Mouse (Mus musculus): ENCODE data around the gene Pcdh7.

The Pcdh7 gene

GRCm38 (mm10) chr5:57774496-57774895 lies 56.7 kb downstream of the Pcdh7 start:
- no peaks in the 10 kb centered on the region for H3K4me1 ChIP-seq (replicated peaks; ENCODE audit: low read depth, low read length)
- no peak for TF ChIP-seq NANOG (IDR thresholded peaks at IDR 0.05; ENCODE audit: borderline replicate concordance, low read length)
- no peak for TF ChIP-seq POU5F1 (IDR thresholded peaks at IDR 0.05; ENCODE audit: borderline replicate concordance, low read length)
- H3K36me3 ChIP-seq (ENCODE audit: insufficient read depth, low read length) = no peaks in the 10 kb centered on the region

GRCm38 (mm10) chr5:57778093-57778492 lies 60.3 kb downstream of the Pcdh7 start:
- no peaks in the 10 kb centered on the region for H3K4me1 ChIP-seq (replicated peaks; ENCODE audit: low read depth, low read length)
- TF ChIP-seq NANOG (IDR thresholded peaks at IDR 0.05; ENCODE audit: borderline replicate concordance, low read length) = no peak
- no peak for TF ChIP-seq CTCF (conservative IDR thresholded peaks at IDR 0.05; ENCODE audit: low read length)
- TF ChIP-seq POU5F1 (IDR thresholded peaks at IDR 0.05; ENCODE audit: borderline replicate concordance, low read length) = no peak
- no peaks in the 10 kb centered on the region for H3K9me3 ChIP-seq (ENCODE audit: low read length)
- no peaks in the 10 kb centered on the region for H3K27me3 ChIP-seq (ENCODE audit: insufficient read depth, low read length)
- no peak overlapping the region for H3K4me3 ChIP-seq (replicated peaks; ENCODE audit: low read length)
- no peaks in the 10 kb centered on the region for H3K36me3 ChIP-seq (ENCODE audit: insufficient read depth, low read length)

More at GRCm38 (mm10) chr5:57774496-57774895, 56.7 kb downstream of the Pcdh7 start:
- no peaks in the 10 kb centered on the region for H3K27me3 ChIP-seq (ENCODE audit: insufficient read depth, low read length)
- no peak overlapping the region for H3K4me3 ChIP-seq (replicated peaks; ENCODE audit: low read length)
- no peaks in the 10 kb centered on the region for H3K9me3 ChIP-seq (ENCODE audit: low read length)

- no peaks in the 10 kb centered on the region for H3K27me3 ChIP-seq (ENCODE audit: insufficient read depth, low read length)
- TF ChIP-seq NANOG (IDR thresholded peaks at IDR 0.05; ENCODE audit: borderline replicate concordance, low read length) (no peak), CTCF (conservative IDR thresholded peaks at IDR 0.05; ENCODE audit: low read length) (no peak), POU5F1 (IDR thresholded peaks at IDR 0.05; ENCODE audit: borderline replicate concordance, low read length) (no peak)
- H3K4me1 ChIP-seq (replicated peaks; ENCODE audit: low read depth, low read length) = no peaks in the 10 kb centered on the region
- H3K36me3 ChIP-seq (ENCODE audit: insufficient read depth, low read length) = no peaks in the 10 kb centered on the region
- no peaks in the 10 kb centered on the region for H3K9me3 ChIP-seq (ENCODE audit: low read length)
- H3K4me3 ChIP-seq (replicated peaks; ENCODE audit: low read length) = no peak overlapping the region
These were observed 62.2 kb downstream of the Pcdh7 start for GRCm38 (mm10) chr5:57779951-57780350.

DNA sequence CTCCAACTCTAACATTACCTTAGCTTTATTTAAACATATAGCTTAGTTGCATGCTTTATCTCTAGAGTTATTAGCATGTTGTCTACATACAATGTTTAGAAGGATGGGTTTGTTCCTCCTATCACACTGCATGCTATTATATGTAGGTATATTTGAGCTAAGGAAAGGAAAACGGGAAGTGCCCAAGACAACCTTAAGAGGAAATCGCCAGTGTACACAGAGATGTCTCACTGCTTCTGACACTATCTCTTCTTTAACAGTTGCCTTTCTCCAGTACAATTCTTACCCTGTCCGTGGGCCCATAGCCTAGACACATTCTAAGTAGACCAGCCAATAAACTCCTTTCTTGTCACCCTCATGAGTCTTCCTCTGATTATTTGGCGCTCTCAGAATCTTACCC lies 62.8 kb downstream of the Pcdh7 start:
- H3K9me3 ChIP-seq (ENCODE audit: low read length) = no peaks in the 10 kb centered on the region
- TF ChIP-seq CTCF (conservative IDR thresholded peaks at IDR 0.05; ENCODE audit: low read length) = no peak
- no peak for TF ChIP-seq POU5F1 (IDR thresholded peaks at IDR 0.05; ENCODE audit: borderline replicate concordance, low read length)
- no peak for TF ChIP-seq NANOG (IDR thresholded peaks at IDR 0.05; ENCODE audit: borderline replicate concordance, low read length)
- H3K36me3 ChIP-seq (ENCODE audit: insufficient read depth, low read length) = no peaks in the 10 kb centered on the region
- no peaks in the 10 kb centered on the region for H3K4me1 ChIP-seq (replicated peaks; ENCODE audit: low read depth, low read length)
- no peaks in the 10 kb centered on the region for H3K27me3 ChIP-seq (ENCODE audit: insufficient read depth, low read length)
- no peak overlapping the region for H3K4me3 ChIP-seq (replicated peaks; ENCODE audit: low read length)

- TF ChIP-seq CTCF (conservative IDR thresholded peaks at IDR 0.05; ENCODE audit: low read length) (no peak), NANOG (IDR thresholded peaks at IDR 0.05; ENCODE audit: borderline replicate concordance, low read length) (no peak), POU5F1 (IDR thresholded peaks at IDR 0.05; ENCODE audit: borderline replicate concordance, low read length) (no peak)
These were observed 64.2 kb downstream of the Pcdh7 start for GRCm38 (mm10) chr5:57781950-57782349.

GRCm38 (mm10) chr5:57782546-57782945 lies 64.8 kb downstream of the Pcdh7 start:
- TF ChIP-seq CTCF (conservative IDR thresholded peaks at IDR 0.05; ENCODE audit: low read length) (no peak), NANOG (IDR thresholded peaks at IDR 0.05; ENCODE audit: borderline replicate concordance, low read length) (no peak), POU5F1 (IDR thresholded peaks at IDR 0.05; ENCODE audit: borderline replicate concordance, low read length) (no peak)
- Histone ChIP-seq H3K27me3 (ENCODE audit: insufficient read depth, low read length) (no peaks in the 10 kb centered on the region), H3K4me1 (replicated peaks; ENCODE audit: low read depth, low read length) (no peaks in the 10 kb centered on the region), H3K4me3 (replicated peaks; ENCODE audit: low read length) (no peak overlapping the region), H3K9me3 (ENCODE audit: low read length) (no peaks in the 10 kb centered on the region), H3K36me3 (ENCODE audit: insufficient read depth, low read length) (no peaks in the 10 kb centered on the region)

More at GRCm38 (mm10) chr5:57781950-57782349, 64.2 kb downstream of the Pcdh7 start:
- no peak overlapping the region for H3K4me3 ChIP-seq (replicated peaks; ENCODE audit: low read length)
- no peaks in the 10 kb centered on the region for H3K36me3 ChIP-seq (ENCODE audit: insufficient read depth, low read length)
- H3K4me1 ChIP-seq (replicated peaks; ENCODE audit: low read depth, low read length) = no peaks in the 10 kb centered on the region
- H3K27me3 ChIP-seq (ENCODE audit: insufficient read depth, low read length) = no peaks in the 10 kb centered on the region
- H3K9me3 ChIP-seq (ENCODE audit: low read length) = no peaks in the 10 kb centered on the region

- Histone ChIP-seq H3K9me3 (ENCODE audit: low read length) (peaks cover 18% of the 10 kb centered on the region), H3K27me3 (ENCODE audit: insufficient read depth, low read length) (no peaks in the 10 kb centered on the region), H3K36me3 (ENCODE audit: insufficient read depth, low read length) (no peaks in the 10 kb centered on the region), H3K4me3 (replicated peaks; ENCODE audit: low read length) (no peak overlapping the region), H3K4me1 (replicated peaks; ENCODE audit: low read depth, low read length) (no peaks in the 10 kb centered on the region)
- TF ChIP-seq POU5F1 (IDR thresholded peaks at IDR 0.05; ENCODE audit: borderline replicate concordance, low read length) (no peak), NANOG (IDR thresholded peaks at IDR 0.05; ENCODE audit: borderline replicate concordance, low read length) (no peak), CTCF (conservative IDR thresholded peaks at IDR 0.05; ENCODE audit: low read length) (no peak)
These were observed 71.2 kb downstream of the Pcdh7 start for GRCm38 (mm10) chr5:57788775-57789509.

DNA sequence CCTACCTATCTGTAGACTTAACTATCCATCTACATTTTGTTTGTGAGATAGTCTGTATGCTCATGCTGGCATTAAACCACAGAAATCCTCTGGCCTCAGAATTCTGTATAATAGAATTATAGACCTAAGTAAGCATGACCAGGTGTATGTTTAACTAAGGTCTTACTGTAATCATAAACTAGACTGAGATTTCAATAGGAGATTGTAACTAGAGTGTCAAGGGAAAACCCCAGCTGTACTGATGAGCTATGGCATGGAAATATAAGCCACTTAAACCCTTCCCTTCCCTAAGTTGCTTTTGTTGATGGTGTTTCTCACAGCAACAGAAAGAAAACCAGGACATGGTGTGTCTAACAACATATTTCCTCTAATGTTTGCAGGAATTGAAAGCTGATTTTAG lies 78.6 kb downstream of the Pcdh7 start:
- no peaks in the 10 kb centered on the region for H3K27me3 ChIP-seq (ENCODE audit: insufficient read depth, low read length)
- peaks cover 2% of the 10 kb centered on the region for H3K9me3 ChIP-seq (ENCODE audit: low read length)
- no peaks in the 10 kb centered on the region for H3K36me3 ChIP-seq (ENCODE audit: insufficient read depth, low read length)
- H3K4me1 ChIP-seq (replicated peaks; ENCODE audit: low read depth, low read length) = no peaks in the 10 kb centered on the region
- TF ChIP-seq NANOG (IDR thresholded peaks at IDR 0.05; ENCODE audit: borderline replicate concordance, low read length) (no peak), POU5F1 (IDR thresholded peaks at IDR 0.05; ENCODE audit: borderline replicate concordance, low read length) (no peak), CTCF (conservative IDR thresholded peaks at IDR 0.05; ENCODE audit: low read length) (no peak)
- H3K4me3 ChIP-seq (replicated peaks; ENCODE audit: low read length) = no peak overlapping the region
